Mouse (Mus musculus) CH12.LX (cell line): ENCODE measurements around the gene Rasal1. TPM values are rescaled to one million over a fixed set of nuclear protein-coding genes. Genes with fewer than 3 reads are reported as not detected.

Experiments used
- DNase-seq: peaks from one replicate; pipeline ENCODE4 v3.0.0-alpha.2; 2013; ENCODE audit errors: extremely low read depth
- H3K27ac ChIP-seq: 2 replicates; pipeline ENCODE4 v1.5.1; 2012; ENCODE audit warnings: low read depth, mild to moderate bottlenecking, control low read depth, moderate library complexity; ENCODE audit not compliant: insufficient read depth
- H3K27me3 ChIP-seq: replicated peaks from 2 replicates; pipeline ENCODE3; 2012; ENCODE audit warnings: inconsistent platforms
- H3K36me3 ChIP-seq, 2 experiments: replicated peaks in 1 of 2; 2 replicates each; pipeline versions ENCODE3 to v1.6.1; 2012; ENCODE audit warnings: inconsistent platforms in 1 of 2, low read length in 1 of 2, mild to moderate bottlenecking in 1 of 2, mixed read lengths in 1 of 2, moderate library complexity in 1 of 2; ENCODE audit not compliant: control insufficient read depth in 1 of 2, insufficient read depth in 1 of 2
- H3K4me1 ChIP-seq, 2 experiments: 2 replicates each; pipeline ENCODE4 v1.6.1; 2012; ENCODE audit warnings: inconsistent platforms in 1 of 2, moderate library complexity in 1 of 2; ENCODE audit not compliant: insufficient read depth in 2 of 2, control insufficient read depth in 1 of 2
- H3K4me2 ChIP-seq: 2 replicates; pipeline ENCODE4 v1.6.1; 2012; ENCODE audit warnings: low read depth, mild to moderate bottlenecking, control low read depth; ENCODE audit not compliant: poor library complexity, insufficient read depth, severe bottlenecking
- H3K4me3 ChIP-seq, 3 experiments: fragments of 150-350 bp in 1 of 3; sonication (generic) in 1 of 3; replicated peaks in 1 of 3; 2 replicates each; pipeline versions ENCODE3 to v1.5.1; 2011 to 2012; ENCODE audit warnings: low read depth in 2 of 3, low read length in 2 of 3, mild to moderate bottlenecking in 2 of 3, moderate library complexity in 2 of 3, control low read depth in 1 of 3, improper control_type of control experiment in 1 of 3, inconsistent platforms in 1 of 3, mixed read lengths in 1 of 3; ENCODE audit not compliant: poor library complexity in 1 of 3
- H3K79me2 ChIP-seq: replicated peaks from 2 replicates; pipeline ENCODE4 v1.6.1; 2012; ENCODE audit warnings: mild to moderate bottlenecking, moderate library complexity; ENCODE audit not compliant: control insufficient read depth, poor library complexity, insufficient read depth, severe bottlenecking; ENCODE audit errors: extremely low read depth
- H3K9ac ChIP-seq: 2 replicates; pipeline ENCODE4 v1.6.1; 2012; ENCODE audit warnings: low read depth, mild to moderate bottlenecking, control low read depth, moderate library complexity; ENCODE audit not compliant: insufficient read depth
- H3K9me3 ChIP-seq: replicated peaks from 2 replicates; pipeline ENCODE3; 2012; ENCODE audit warnings: low read length, inconsistent platforms, mixed read lengths
- BHLHE40 ChIP-seq: IDR thresholded peaks from 2 replicates; pipeline ENCODE4 v1.6.1; 2011; ENCODE audit warnings: mild to moderate bottlenecking, low read depth, low read length, improper control_type of control experiment
- CHD1 ChIP-seq: IDR thresholded peaks from 2 replicates; pipeline ENCODE4 v1.6.1; 2012; ENCODE audit warnings: low read depth, low read length, improper control_type of control experiment, inconsistent platforms
- CHD2 ChIP-seq: IDR thresholded peaks from 2 replicates; pipeline ENCODE4 v1.6.1; 2011; ENCODE audit warnings: low read length, improper control_type of control experiment
- CTCF ChIP-seq, 2 experiments: IDR thresholded peaks in 1 of 2; conservative IDR thresholded peaks in 1 of 2; 2 replicates each; pipeline ENCODE4 v1.5.1; 2011 to 2012; ENCODE audit warnings: low read depth in 2 of 2, low read length in 2 of 2, improper control_type of control experiment in 1 of 2, inconsistent platforms in 1 of 2, mild to moderate bottlenecking in 1 of 2, moderate library complexity in 1 of 2
- E2F4 ChIP-seq: IDR thresholded peaks from 2 replicates; pipeline ENCODE4 v1.6.1; 2011; ENCODE audit warnings: low read depth, low read length, improper control_type of control experiment; ENCODE audit not compliant: insufficient replicate concordance
- ELF1 ChIP-seq: IDR thresholded peaks from 2 replicates; pipeline ENCODE4 v1.6.1; 2014; ENCODE audit warnings: low read depth, mild to moderate bottlenecking, inconsistent platforms, low read length, improper control_type of control experiment
- EP300 ChIP-seq: IDR thresholded peaks from 2 replicates; pipeline ENCODE4 v1.6.1; 2011; ENCODE audit warnings: low read length, improper control_type of control experiment
- ETS1 ChIP-seq: conservative IDR thresholded peaks from 2 replicates; pipeline ENCODE4 v1.6.1; 2012; ENCODE audit warnings: low read depth, mild to moderate bottlenecking, inconsistent platforms, low read length, improper control_type of control experiment, moderate library complexity
- IRF4 ChIP-seq: IDR thresholded peaks from 2 replicates; pipeline ENCODE4 v1.6.1; 2014; ENCODE audit warnings: low read depth, mild to moderate bottlenecking, inconsistent platforms, low read length, improper control_type of control experiment
- JUN ChIP-seq: IDR thresholded peaks from 2 replicates; pipeline ENCODE4 v1.6.1; 2011; ENCODE audit warnings: low read depth, mild to moderate bottlenecking, low read length, improper control_type of control experiment, moderate library complexity; ENCODE audit not compliant: insufficient read depth
- KAT2A ChIP-seq: IDR thresholded peaks from 2 replicates; pipeline ENCODE4 v1.6.1; 2012; ENCODE audit warnings: low read length, improper control_type of control experiment, inconsistent platforms; ENCODE audit not compliant: insufficient replicate concordance
- MAFK ChIP-seq: IDR thresholded peaks from 2 replicates; pipeline ENCODE4 v1.6.1; 2011; ENCODE audit warnings: low read length, improper control_type of control experiment; ENCODE audit not compliant: insufficient replicate concordance
- MAX ChIP-seq: IDR thresholded peaks from 2 replicates; pipeline ENCODE4 v1.6.1; 2011; ENCODE audit warnings: low read length, improper control_type of control experiment
- MAZ ChIP-seq: IDR thresholded peaks from 2 replicates; pipeline ENCODE4 v1.6.1; 2012; ENCODE audit warnings: low read depth, mild to moderate bottlenecking, inconsistent platforms, low read length, improper control_type of control experiment, moderate library complexity
- MEF2A ChIP-seq: IDR thresholded peaks from 2 replicates; pipeline ENCODE4 v1.6.1; 2014; ENCODE audit warnings: low read depth, mild to moderate bottlenecking, inconsistent platforms, low read length, improper control_type of control experiment, borderline replicate concordance
- MXI1 ChIP-seq: IDR thresholded peaks from 2 replicates; pipeline ENCODE4 v1.6.1; 2011; ENCODE audit warnings: mild to moderate bottlenecking, low read depth, low read length, improper control_type of control experiment
- MYC ChIP-seq: IDR thresholded peaks from 2 replicates; pipeline ENCODE4 v1.6.1; 2011; ENCODE audit warnings: low read depth, mild to moderate bottlenecking, improper control_type of control experiment, low read length
- NELFE ChIP-seq: IDR thresholded peaks from 2 replicates; pipeline ENCODE4 v1.6.1; 2011; ENCODE audit warnings: low read depth, low read length, improper control_type of control experiment
- NRF1 ChIP-seq: IDR thresholded peaks from 2 replicates; pipeline ENCODE4 v1.6.1; 2014; ENCODE audit warnings: low read depth, mild to moderate bottlenecking, inconsistent platforms, low read length, improper control_type of control experiment, moderate library complexity
- POLR2A ChIP-seq: IDR thresholded peaks from 2 replicates; pipeline ENCODE4 v1.6.1; 2011; ENCODE audit warnings: low read depth, mild to moderate bottlenecking, improper control_type of control experiment, low read length
- POLR2AphosphoS2 ChIP-seq: IDR thresholded peaks from 2 replicates; pipeline ENCODE4 v1.6.1; 2011; ENCODE audit warnings: low read depth, low read length, improper control_type of control experiment
- RAD21 ChIP-seq: IDR thresholded peaks from 2 replicates; pipeline ENCODE4 v1.6.1; 2011; ENCODE audit warnings: low read depth, mild to moderate bottlenecking, low read length, improper control_type of control experiment, moderate library complexity
- SIN3A ChIP-seq: IDR thresholded peaks from 2 replicates; pipeline ENCODE4 v1.6.1; 2012; ENCODE audit warnings: low read length, improper control_type of control experiment, inconsistent platforms
- SMC3 ChIP-seq: IDR thresholded peaks from 2 replicates; pipeline ENCODE4 v1.6.1; 2011; ENCODE audit warnings: low read depth, low read length, improper control_type of control experiment
- TBP ChIP-seq: conservative IDR thresholded peaks from 2 replicates; pipeline ENCODE4 v1.6.1; 2011; ENCODE audit warnings: low read depth, low read length, improper control_type of control experiment
- TCF12 ChIP-seq: IDR thresholded peaks from 2 replicates; pipeline ENCODE4 v1.6.1; 2014; ENCODE audit warnings: low read depth, mild to moderate bottlenecking, inconsistent platforms, low read length, improper control_type of control experiment
- UBTF ChIP-seq: IDR thresholded peaks from 2 replicates; pipeline ENCODE4 v1.6.1; 2012; ENCODE audit warnings: low read depth, mild to moderate bottlenecking, inconsistent platforms, low read length, improper control_type of control experiment, moderate library complexity
- USF1 ChIP-seq: IDR thresholded peaks from 2 replicates; pipeline ENCODE4 v1.6.1; 2014; ENCODE audit warnings: low read depth, mild to moderate bottlenecking, inconsistent platforms, low read length, improper control_type of control experiment
- ZC3H11A ChIP-seq: IDR thresholded peaks from 2 replicates; pipeline ENCODE4 v1.6.1; 2012; ENCODE audit warnings: low read depth, mild to moderate bottlenecking, inconsistent platforms, low read length, improper control_type of control experiment
- ZMIZ1 ChIP-seq: IDR thresholded peaks from 2 replicates; pipeline ENCODE4 v1.6.1; 2012; ENCODE audit warnings: low read depth, mild to moderate bottlenecking, inconsistent platforms, low read length, improper control_type of control experiment
- ZNF384 ChIP-seq: IDR thresholded peaks from 2 replicates; pipeline ENCODE4 v1.6.1; 2012; ENCODE audit warnings: low read depth, low read length, improper control_type of control experiment, inconsistent platforms
- dilution Hi-C: fragments of 300-500 bp; cut with MboI; formaldehyde crosslinking; loops from 2 replicates; pipeline ENCODE4 v1.14.3; 2020; ENCODE audit warnings: low sequenced_read_pairs; ENCODE audit not compliant: extremely low pct_unique_long_range_greater_than_20kb, extremely low pct_ligation_motif_present
- in situ Hi-C: fragments of 300-500 bp; cut with MboI; formaldehyde crosslinking; loops from 3 replicates; pipeline ENCODE4 v1.14.3; 2019; ENCODE audit warnings: low sequenced_read_pairs, low pct_ligation_motif_present, low pct_unique_long_range_greater_than_20kb, mixed read lengths
- polyA plus RNA-seq: library from polyadenylated mRNA; unstranded; fragments of >175 nt; gene quantifications from 2 replicates; pipeline ENCODE4 v1.2.1, GENCODE M21; 2012; ENCODE audit warnings: low read depth; ENCODE audit not compliant: insufficient read length
- total RNA-seq, 2 experiments: library from RNA; depleted of rRNA; stranded (reverse); fragments of 300-350 nt in 1 of 2; fragments of >200 nt in 1 of 2; gene quantifications; 2 replicates each; pipeline ENCODE4 v1.2.3; 2012 to 2014

The Rasal1 gene
- total RNA-seq (2012; rRNA removed) = 15.6 and 17.7 TPM in 2 replicates
- total RNA-seq (2014; rRNA removed) = 11.7 TPM in 2 replicates
- polyA plus RNA-seq = 19.6 and 21.4 TPM in 2 replicates

DNA sequence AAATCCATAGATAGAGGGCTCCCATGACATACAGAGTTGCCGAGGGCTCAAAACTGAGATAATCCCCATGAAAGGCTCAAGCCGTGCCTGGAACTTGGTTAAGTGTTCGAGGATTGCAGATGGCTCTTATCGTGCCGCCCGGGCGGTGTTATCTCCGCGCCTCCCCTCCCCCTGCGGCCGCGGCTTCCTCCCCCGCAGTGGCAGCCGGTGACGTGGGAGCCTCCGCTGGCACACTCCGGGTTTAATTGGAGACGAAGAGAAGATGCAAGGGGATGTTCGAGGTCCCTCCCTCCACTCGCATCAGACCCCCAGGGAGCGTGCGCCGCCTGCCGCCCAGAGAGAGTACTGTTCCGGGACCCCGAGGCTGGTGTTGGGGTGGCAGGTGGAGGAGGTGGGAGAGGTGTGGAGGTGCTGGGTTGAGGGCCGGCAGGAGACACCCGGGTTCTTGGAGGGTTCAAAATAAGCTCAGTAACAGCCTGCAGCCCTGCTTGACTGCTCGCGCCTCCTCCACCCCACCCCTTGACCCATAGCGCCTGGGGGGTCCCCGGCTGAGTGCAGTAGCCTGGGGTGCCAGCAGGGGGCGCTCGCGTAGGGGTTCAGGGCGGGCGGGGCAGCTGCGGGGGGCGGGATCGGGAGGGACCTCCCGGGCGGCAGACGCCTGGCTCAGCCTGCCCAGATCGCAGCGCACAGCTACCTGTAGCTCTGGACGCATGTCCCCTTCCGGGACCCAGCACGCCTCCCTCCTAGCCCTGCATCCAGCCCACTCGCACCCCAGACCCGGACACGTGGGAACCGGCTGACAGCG is at the start of gene Rasal1:
Rasal1 (plus strand) TSS at position 244 of the 805 bp plus-strand sequence.
- peak; percentile 90 for DNase-seq
- TF ChIP-seq MYC (no peak), ETS1 (0 out of 2 replicates have a peak, but pooled peaks have one; percentile 10), POLR2A (peak; percentile 52), SMC3 (peak; percentile 83), CHD1 (no peak), E2F4 (no peak), SIN3A (peak; percentile 14; the same call in 1 of the 2 replicates), MEF2A (peak; percentile 70), UBTF (no peak), ZMIZ1 (no peak), USF1 (no peak), POLR2AphosphoS2 (no peak), MXI1 (no peak), BHLHE40 (peak; percentile 26; the same call in 1 of the 2 replicates), EP300 (no peak), JUN (no peak), KAT2A (no peak), NRF1 (peak; percentile 46; the same call in 1 of the 2 replicates), MAFK (0 out of 2 replicates have a peak, but pooled peaks have one; percentile 25), CTCF (conservative IDR thresholded peaks at IDR 0.05 in 1 of 2, IDR thresholded peaks at IDR 0.05 in 1 of 2; ENCODE audit: low read depth in 2 of 2, low read length in 2 of 2) (peak; percentile 28 to 88), RAD21 (peak; percentile 57), MAX (peak; percentile 61; the same call in 1 of the 2 replicates), NELFE (0 out of 2 replicates have a peak, but pooled peaks have one; percentile 29), ZNF384 (no peak), ZC3H11A (no peak), IRF4 (0 out of 2 replicates have a peak, but pooled peaks have one; percentile 27), TBP (no peak), CHD2 (peak; percentile 82), MAZ (peak; percentile 85; the same call in 1 of the 2 replicates), TCF12 (peak; percentile 52), ELF1 (peak; percentile 46; the same call in 1 of the 2 replicates)
- H3K36me3 ChIP-seq = peaks cover 0 to 13% of the 10 kb centered on the region in 2 experiments
- H3K27me3 ChIP-seq = no peaks in the 10 kb centered on the region
- H3K4me3 ChIP-seq = peak within 1 kb of the TSS; percentile 83 to 93 (median 88)
- peak within 1 kb of the TSS; percentile 36 for H3K27ac ChIP-seq
- peak within 1 kb of the TSS; percentile 82 for H3K4me2 ChIP-seq
- H3K4me1 ChIP-seq = peaks cover 31 to 65% of the 10 kb centered on the region in 2 experiments
- peak within 1 kb of the TSS; percentile 75 for H3K9ac ChIP-seq
- H3K79me2 ChIP-seq = no peaks in the 10 kb centered on the region
- dilution Hi-C loops = no loop called here
- in situ Hi-C loops = no loop called here
- no peaks in the 10 kb centered on the region for H3K9me3 ChIP-seq
